Mouse (Mus musculus): ENCODE measurements around the gene Clip2.

Gene Clip2

GRCm38 (mm10) chr5:134552110-134552972 lies at the start of gene Clip2:
Gene Clip2 (minus strand): TSS chr5:134552434.
- DNase-seq: peak; percentile 97 to 98

GRCm38 (mm10) chr5:134597711-134598110 lies 45.5 kb upstream of the Clip2 start:
- no peak for DNase-seq

- no peak for DNase-seq
Observed at GRCm38 (mm10) chr5:134593093-134593492, 40.9 kb upstream of the Clip2 start.

DNA sequence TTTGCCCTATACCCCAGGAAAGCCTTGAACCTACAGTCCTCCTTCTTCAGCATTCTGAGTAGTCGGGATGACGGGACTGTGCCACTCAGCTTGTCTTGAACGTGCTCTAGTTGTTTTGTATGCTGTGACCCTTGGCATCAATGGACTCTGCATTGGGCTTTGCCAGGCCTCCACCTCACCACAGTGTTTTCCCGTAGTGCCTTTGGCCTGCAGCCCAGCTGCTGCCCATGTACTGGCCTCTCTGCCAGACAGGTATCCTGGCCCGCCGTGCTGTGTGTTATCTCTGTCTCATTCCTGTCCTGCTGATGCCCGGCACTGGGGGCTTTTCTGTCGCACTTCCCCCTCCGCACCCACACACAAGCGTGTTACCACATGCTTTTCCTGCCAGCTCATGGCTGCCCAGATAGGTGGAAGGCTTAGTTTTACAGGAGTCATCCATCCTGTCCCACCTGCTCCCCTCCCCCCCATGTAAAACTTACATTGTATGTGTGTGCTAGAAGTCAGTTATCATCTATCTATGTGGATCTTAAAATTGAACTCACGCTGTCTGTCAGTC lies 39.9 kb upstream of the Clip2 start:
- no peak for DNase-seq

- no peak for DNase-seq
Observed at GRCm38 (mm10) chr5:134589900-134590299, 37.7 kb upstream of the Clip2 start.

GRCm38 (mm10) chr5:134584798-134585197 lies 32.6 kb upstream of the Clip2 start:
- no peak for DNase-seq

DNA sequence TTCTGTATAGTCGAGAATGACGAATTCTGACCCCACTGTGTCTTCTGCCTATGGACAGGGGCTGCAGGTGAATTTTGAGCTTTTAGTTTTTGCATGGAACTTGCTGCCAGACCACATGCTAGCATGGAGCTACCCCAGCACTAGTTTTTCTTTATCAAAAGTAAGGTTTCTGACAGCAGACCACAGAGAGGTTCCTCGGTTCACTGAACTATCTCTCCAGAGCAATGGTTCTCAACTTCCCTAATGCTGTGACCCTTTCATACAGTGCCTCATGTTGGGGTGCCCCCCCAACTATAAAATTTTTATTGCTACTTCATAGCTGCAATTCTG lies 31.6 kb upstream of the Clip2 start:
- DNase-seq: no peak

DNA sequence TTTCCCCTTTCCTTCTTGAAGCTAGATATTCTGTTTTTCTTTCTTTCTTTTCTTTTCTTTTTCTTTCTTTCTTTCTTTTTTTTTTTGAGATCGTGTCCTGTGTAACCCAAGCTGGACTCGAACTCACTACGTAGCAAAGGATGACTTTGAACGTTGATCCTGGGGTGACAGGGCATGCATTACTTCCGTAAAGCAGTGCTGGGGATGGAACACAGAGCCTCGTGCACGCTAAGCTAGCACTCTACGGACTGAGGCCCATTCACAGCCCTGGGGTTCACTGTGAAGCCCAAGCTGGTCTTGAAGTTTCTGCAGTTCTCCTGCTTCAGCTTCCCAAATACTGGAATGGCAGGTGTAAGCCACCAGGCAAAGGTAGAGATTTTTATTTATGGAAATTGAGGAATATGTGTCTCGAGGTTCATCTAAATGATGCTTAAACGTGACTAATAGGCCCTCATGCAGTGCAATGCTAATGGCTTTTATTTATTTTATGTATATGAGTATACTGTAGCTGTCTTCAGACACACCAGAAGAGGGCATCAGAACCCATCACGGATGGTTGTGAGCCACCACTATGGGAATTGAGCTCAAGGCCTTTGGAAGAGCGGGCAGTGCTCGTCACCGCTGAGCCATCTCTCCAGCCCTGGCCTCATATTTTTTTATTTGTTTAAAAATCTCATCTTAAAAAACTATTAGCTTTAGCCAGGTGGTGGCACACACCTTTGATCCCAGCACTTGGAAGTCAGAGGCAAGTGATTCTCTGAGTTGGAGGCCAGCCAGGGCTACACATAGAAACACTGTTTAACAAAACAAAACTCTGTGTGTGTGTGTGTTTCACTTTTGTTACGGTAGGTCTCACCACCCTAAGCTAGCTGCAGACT lies 31.0 kb upstream of the Clip2 start:
- DNase-seq: peak in 1 of 2 experiments; percentile 19

GRCm38 (mm10) chr5:134582221-134582907 lies 30.1 kb upstream of the Clip2 start:
- DNase-seq: peak; percentile 97 to 98

GRCm38 (mm10) chr5:134581146-134581545 lies 28.9 kb upstream of the Clip2 start, which contains the start of gene Rfc2:
Gene Rfc2 (plus strand): TSS chr5:134581366.
- no peak for DNase-seq

GRCm38 (mm10) chr5:134579135-134579534 lies 26.9 kb upstream of the Clip2 start:
- DNase-seq: no peak

GRCm38 (mm10) chr5:134577534-134577933 lies 25.3 kb upstream of the Clip2 start:
- no peak for DNase-seq

GRCm38 (mm10) chr5:134576517-134577220 lies 24.4 kb upstream of the Clip2 start:
- no peak for DNase-seq

- no peak for DNase-seq
Observed at GRCm38 (mm10) chr5:134575833-134576232, 23.6 kb upstream of the Clip2 start.

- peak in 1 of 2 experiments; percentile 28 for DNase-seq
Observed at GRCm38 (mm10) chr5:134572508-134573214, 20.4 kb upstream of the Clip2 start.

DNA sequence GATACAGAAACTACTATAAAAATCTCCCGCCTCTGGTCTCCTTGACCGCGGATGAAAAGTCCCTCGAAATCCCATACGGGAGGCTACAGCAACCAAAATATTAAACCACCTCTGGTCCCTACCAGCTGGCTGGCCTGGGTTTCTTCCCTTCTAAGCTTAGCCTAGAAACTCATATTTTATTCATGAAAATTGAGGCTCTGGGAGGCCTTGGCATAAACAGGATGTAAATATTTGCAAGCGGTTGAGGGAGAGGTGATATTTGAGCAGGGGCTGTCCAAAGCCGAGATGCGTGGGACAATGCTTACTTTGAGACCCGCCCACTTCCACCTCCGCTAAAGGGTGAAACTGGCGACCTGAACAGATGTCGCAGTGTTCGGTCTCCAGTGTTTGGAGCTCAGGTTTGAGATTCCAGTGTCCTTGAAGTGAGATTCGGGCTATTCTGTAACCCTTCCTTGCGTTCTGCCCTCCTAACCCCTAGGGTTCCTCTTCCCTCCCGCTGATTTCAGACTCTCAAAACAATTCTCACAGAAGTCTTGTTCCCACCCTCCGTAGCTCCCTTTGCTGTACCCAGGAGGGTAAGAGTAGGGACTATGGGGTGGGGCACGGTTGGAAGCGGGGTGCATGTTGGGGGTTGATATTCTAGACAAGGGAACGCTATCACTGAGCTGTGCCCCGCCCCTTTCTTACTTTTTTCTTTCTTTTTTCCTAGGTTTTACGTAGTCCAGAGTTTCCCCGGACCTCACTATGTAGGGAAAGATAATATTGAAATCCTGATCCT lies 19.7 kb upstream of the Clip2 start:
- DNase-seq: peak; percentile 37 to 61

- DNase-seq: no peak
Observed at GRCm38 (mm10) chr5:134568964-134569491, 16.8 kb upstream of the Clip2 start.

DNA sequence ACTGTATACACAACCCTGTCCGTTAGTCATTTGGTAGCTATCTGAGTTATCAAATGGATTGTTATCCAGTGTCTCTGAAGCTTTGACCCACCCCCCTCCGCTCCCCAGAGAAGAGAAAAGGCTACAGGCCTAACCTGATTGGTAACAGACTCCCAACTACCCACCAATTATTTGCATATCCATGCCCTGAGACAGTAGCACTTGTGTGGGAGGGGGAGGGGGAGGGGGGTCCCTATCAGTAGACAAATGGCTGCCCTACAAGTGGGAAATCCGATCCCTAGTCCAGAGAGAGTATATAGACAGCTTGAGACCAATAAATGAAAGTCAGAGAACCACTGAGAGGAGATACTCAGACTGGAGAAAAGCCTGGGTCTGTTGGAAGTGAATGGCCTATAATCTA lies 15.8 kb upstream of the Clip2 start:
- DNase-seq: no peak

DNA sequence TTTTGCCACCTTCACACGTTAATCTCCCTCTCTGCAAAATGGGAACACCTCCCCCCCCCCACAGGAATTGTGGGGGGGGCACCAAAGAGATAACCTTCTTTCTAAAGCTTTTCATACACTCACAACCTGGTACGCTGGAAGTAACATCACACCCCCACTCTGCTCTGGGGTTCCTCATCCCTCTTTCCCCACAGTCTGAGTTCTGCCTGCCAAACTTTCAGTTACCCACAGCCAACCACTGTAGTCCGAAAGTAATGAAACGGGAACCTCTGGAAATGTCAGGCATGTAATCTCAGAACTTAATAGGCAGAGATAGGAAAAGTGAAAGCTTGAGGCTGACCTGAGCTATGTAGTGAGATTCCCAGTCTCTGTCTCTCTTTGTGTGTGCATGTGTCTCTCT lies 15.2 kb upstream of the Clip2 start:
- DNase-seq: no peak

GRCm38 (mm10) chr5:134565696-134566095 lies 13.5 kb upstream of the Clip2 start:
- DNase-seq: no peak

All from lung, adult 18-20 months (tissue).